Comparison of ENCODE assay signal across 23 mouse cellular contexts in genomic region chr14:24843626-24844025, GRCm38 (mm10).
DNase-seq lines count a peak whose midpoint lies in the region; ATAC-seq lines count a peak whose summit lies in the region.
"Had no signal": no experiment of that assay in that cellular context is flagged by ENCODE, and none has a peak within 500 bp of the region (broad histone marks: within the 10 kb centered on the region; RNA-seq: fewer than 3 reads in every experiment).

No protein-coding gene starts in this region.

- no peak overlapping the region for H3K4me2 ChIP-seq in midbrain, embryonic 13.5 days (replicated peaks)
- H3K4me2 ChIP-seq: embryonic facial prominence, embryonic 15.5 days; intestine, embryonic 15.5 days had no signal

- DNase-seq in gastrocnemius, postnatal 14 days, result peak; percentile 1
- no peak for DNase-seq in gastrocnemius, postnatal 4 days (ENCODE audit: low spot score in 2 of 2)
- DNase-seq in midbrain, embryonic 10.5 days (ENCODE audit: low spot score), result no peak
- peak; percentile 16 for DNase-seq in A20 (ENCODE audit: low read depth, low spot score)
- DNase-seq in splenic B cell, adult 2 months (ENCODE audit: low read depth, low spot score), result peak; percentile 18
- no peak for DNase-seq in Muller cell, postnatal 12 days (ENCODE audit: inconsistent ontology term)
- DNase-seq: adrenal gland, postnatal 10 days; cerebellum, adult 11 months; cerebellum, adult 8-10 months; cerebellum, postnatal 14 days; embryo, embryonic 11 days; gastrocnemius, adult 2 months; gastrocnemius, postnatal 36 days; heart, adult 18-20 months; heart, postnatal 10 days; heart, postnatal 4 days had no signal

- 85% methylated on average over 4 of the region's 4 CpGs for WGBS in midbrain, embryonic 13.5 days
- WGBS in midbrain, embryonic 10.5 days, result 76% methylated on average over 4 of the region's 4 CpGs

- H3K36me3 ChIP-seq in midbrain, embryonic 13.5 days, result no peaks in the 10 kb centered on the region
- H3K36me3 ChIP-seq in midbrain, embryonic 10.5 days, result no peaks in the 10 kb centered on the region
- H3K36me3 ChIP-seq in splenic B cell, adult 2 months (ENCODE audit: control insufficient read depth, insufficient read depth, low read length, poor library complexity, severe bottlenecking), result no peaks in the 10 kb centered on the region
- H3K36me3 ChIP-seq: embryonic facial prominence, embryonic 15.5 days; forebrain, embryonic 10.5 days; heart, embryonic 10.5 days; intestine, embryonic 15.5 days had no signal

- ATAC-seq in midbrain, embryonic 13.5 days, result no peak
- ATAC-seq: forebrain, embryonic 14.5 days; intestine, embryonic 15.5 days had no signal

- peak overlapping the region; percentile 97; the same call in 1 of the 2 replicates for H3K27ac ChIP-seq in midbrain, embryonic 13.5 days
- H3K27ac ChIP-seq in midbrain, embryonic 10.5 days (replicated peaks), result no peak overlapping the region
- H3K27ac ChIP-seq: embryonic facial prominence, embryonic 15.5 days; forebrain, embryonic 10.5 days; heart, embryonic 10.5 days; intestine, embryonic 15.5 days had no signal

- H3K9ac ChIP-seq in midbrain, embryonic 13.5 days (replicated peaks), result no peak overlapping the region
- H3K9ac ChIP-seq: embryonic facial prominence, embryonic 15.5 days; intestine, embryonic 15.5 days had no signal

- H3K9me3 ChIP-seq in midbrain, embryonic 13.5 days, result no peaks in the 10 kb centered on the region
- no peaks in the 10 kb centered on the region for H3K9me3 ChIP-seq in midbrain, embryonic 10.5 days (replicated peaks)
- H3K9me3 ChIP-seq: embryonic facial prominence, embryonic 15.5 days; forebrain, embryonic 10.5 days; heart, embryonic 10.5 days; intestine, embryonic 15.5 days had no signal

- no peak overlapping the region for H3K4me3 ChIP-seq in midbrain, embryonic 13.5 days (replicated peaks)
- no peak overlapping the region for H3K4me3 ChIP-seq in midbrain, embryonic 10.5 days
- H3K4me3 ChIP-seq: embryonic facial prominence, embryonic 15.5 days; erythroblast, embryonic 14.5 days; forebrain, embryonic 10.5 days; gastrocnemius, adult 2 months; heart, embryonic 10.5 days; intestine, embryonic 15.5 days had no signal

- peaks cover 36% of the 10 kb centered on the region for H3K4me1 ChIP-seq in midbrain, embryonic 13.5 days (replicated peaks)
- peaks cover 44% of the 10 kb centered on the region for H3K4me1 ChIP-seq in midbrain, embryonic 10.5 days
- H3K4me1 ChIP-seq: intestine, embryonic 15.5 days had no signal

- peaks cover 13% of the 10 kb centered on the region for H3K27me3 ChIP-seq in midbrain, embryonic 13.5 days
- no peaks in the 10 kb centered on the region; the same call in 1 of the 2 replicates for H3K27me3 ChIP-seq in midbrain, embryonic 10.5 days (ENCODE audit: low read depth, poor library complexity, severe bottlenecking)
- H3K27me3 ChIP-seq in splenic B cell, adult 2 months (ENCODE audit: control insufficient read depth, insufficient read depth, low read length, poor library complexity, severe bottlenecking), result no peaks in the 10 kb centered on the region
- H3K27me3 ChIP-seq: embryonic facial prominence, embryonic 15.5 days; intestine, embryonic 15.5 days had no signal

- intact Hi-C loops in gastrocnemius, postnatal 14 days (cut with DNase I; ENCODE audit: low total_unique reads), result no loop called here

Comparison
In these comparisons a context has a peak if more than half of its experiments do, and no peak if none do; other contexts are left out.
1. DNase-seq: peak in gastrocnemius, postnatal 14 days (single experiment), A20 (single experiment) and splenic B cell, adult 2 months (single experiment); none in gastrocnemius, postnatal 4 days (0 of 2), midbrain, embryonic 10.5 days (single experiment) and Muller cell, postnatal 12 days (single experiment).